Mouse (Mus musculus) spleen, postnatal 10 days (tissue): ENCODE results near the gene Toe1.

Source experiments
- DNase-seq, 2 experiments: peaks; one replicate each; pipeline ENCODE4 v3.0.0; 2021 to 2022; ENCODE audit warnings: low spot score in 2 of 2

The Toe1 gene

DNA sequence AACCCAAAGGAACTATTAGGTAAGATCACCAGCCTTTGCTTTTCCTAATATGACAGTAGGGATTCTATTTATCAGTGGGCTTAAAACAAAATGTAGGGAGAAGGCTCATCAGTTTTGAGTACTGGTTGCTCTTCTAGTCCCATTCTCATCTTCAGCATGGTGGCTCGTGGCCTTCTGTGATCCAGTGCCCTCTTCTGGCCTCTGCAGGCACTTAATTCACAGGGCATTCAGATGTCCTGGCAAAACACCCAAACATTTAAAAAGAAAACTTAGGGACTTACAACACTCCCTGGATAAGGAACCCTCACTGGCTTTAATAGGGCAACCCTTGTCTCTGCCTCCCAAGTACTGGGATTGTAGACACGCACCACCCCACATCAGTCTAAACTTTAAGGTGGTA, 13.2 kb downstream of the Toe1 start:
- DNase-seq = no peak

DNA sequence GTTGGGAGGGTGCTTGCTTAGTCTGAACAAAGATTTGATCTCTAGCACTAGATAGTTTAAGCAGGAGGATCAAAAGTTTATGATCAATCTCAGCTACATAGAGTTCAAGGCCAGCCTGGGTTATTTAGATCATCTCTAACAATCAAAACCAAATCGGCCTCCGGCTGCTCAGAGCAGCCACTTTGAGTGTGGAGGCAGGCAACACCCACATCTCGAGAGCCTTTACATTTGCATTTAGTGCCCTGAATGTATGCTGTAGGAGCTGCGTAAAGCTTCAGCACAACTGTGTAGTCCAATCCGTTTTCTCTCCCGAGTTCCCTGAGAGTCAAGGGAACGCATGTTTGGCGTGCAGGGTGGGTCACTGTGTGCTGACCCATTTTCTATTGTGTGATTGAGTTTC, 15.0 kb downstream of the Toe1 start:
- no peak for DNase-seq

GRCm38 (mm10) chr4:116788956-116789355, 18.5 kb downstream of the Toe1 start:
- peak; percentile 55 to 85 for DNase-seq

DNA sequence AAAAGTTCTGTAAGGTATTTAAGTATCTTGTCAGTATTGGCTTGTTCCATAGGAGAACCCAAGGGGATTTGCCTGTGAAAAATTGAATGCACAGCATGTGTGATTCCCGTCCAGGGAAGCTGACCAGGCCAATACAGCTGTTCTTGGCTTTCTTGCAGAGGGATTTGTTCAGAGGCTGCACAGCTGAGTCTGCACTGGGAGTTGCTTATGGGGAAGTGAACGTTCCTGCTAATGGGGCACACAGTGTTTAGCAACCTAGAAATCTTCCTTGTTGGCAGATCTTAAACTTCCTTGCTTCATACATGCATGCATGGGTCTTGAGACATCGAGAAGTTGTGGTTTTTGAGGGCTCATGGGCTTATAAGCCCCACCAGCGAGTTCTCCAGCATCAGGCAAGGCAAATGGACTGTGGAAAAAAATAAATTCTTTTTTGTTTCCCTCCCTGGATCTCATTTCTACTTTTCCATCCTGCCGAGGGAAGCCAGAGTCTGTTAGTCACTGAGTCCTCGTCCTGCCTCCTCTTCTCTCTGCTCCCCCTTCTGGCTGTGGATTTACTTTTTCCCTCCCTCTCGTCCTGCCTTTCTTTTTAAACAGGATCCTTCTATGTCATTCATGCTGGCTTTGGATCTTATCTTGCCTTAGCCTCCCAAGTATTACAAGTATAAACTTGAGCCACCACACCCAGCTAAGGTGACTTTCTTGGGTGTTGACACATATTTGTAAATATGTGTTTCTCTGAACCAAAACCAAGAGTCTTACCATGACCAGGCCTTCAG, 19.3 kb downstream of the Toe1 start:
- no peak for DNase-seq

GRCm38 (mm10) chr4:116786587-116786986, 20.9 kb downstream of the Toe1 start:
- no peak for DNase-seq

DNA sequence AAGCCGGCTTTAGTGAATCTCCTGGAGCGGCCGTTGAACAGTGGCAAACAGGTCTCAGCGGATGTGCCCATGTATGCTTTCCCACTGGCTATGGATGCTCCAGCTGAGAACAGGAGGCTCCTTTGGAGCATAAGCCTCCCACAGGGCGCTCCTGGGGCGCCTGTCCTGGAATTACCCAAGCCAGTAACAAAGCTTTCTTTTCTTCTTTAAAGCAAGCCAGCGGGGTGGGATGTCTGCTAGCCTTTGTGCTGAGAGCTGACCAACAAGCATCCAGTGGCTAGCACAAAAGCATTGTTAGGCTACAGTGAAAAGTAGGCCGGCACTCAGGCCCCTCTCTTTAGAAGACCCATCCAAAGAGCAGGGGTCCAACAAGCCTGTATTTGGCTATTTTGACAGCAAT, 25.3 kb downstream of the Toe1 start:
- DNase-seq = no peak

DNA sequence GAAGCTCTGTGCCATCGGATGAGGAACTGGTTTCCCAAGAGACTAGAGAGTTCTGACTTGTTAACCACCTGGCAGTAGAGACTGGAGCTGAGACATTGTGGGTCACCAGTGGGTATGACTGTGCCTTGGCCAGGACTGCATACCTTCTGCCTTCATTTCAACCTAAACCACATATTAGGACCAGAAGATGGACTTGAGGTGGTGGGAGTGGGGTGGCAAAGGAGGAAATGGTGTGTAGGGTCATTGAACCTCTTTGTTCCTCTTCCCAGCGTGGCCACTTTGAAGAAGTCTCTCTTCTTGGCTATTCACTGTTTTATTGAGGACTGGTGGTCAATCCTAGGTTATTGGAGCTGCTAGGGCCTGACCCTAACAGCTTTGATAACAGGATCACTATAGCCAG, 26.1 kb downstream of the Toe1 start:
- DNase-seq = no peak

- DNase-seq = no peak
Observed at GRCm38 (mm10) chr4:116780541-116780940, 26.9 kb downstream of the Toe1 start.

GRCm38 (mm10) chr4:116777079-116777478, 30.4 kb downstream of the Toe1 start:
- no peak for DNase-seq

DNA sequence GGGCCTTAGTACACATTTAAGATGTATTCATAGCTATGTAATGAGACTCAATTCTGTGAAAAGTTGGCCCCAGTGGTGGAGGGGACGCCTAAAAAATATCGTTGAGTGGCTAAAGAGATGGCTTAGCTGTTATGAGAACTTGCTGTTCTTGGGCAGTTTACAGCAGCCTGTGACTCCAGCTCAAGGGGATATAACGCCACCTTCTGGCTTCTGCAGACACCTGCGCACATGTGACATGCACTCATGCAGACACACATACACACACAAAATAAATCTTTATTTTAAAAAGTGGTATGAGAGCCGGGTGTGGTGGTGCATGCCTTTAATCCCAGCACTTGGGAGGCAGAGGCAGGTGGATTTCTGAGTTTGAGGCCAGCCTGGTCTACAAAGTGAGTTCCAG, 31.0 kb downstream of the Toe1 start:
- DNase-seq = no peak

- no peak for DNase-seq
Observed at GRCm38 (mm10) chr4:116769060-116769459, 38.4 kb downstream of the Toe1 start.

DNA sequence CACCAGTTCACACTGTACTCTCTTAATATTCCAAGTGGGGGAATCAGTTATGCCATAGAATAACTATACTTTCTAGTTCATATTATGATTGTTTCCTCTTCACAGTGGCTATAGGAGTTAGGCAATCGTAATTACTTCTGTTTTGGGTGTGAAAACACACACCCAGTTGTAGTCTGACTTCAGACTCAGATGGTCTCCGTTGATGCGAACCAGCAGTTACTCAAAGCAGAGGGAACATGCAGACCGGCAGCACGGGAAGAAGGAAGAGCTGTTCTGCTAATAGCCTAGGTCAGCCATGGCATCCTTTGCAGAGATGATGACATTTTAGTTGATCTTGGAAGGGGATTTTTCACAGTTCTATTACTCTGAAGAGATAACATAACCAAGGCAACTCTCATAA, 38.9 kb downstream of the Toe1 start:
- DNase-seq = no peak

GRCm38 (mm10) chr4:116764001-116764400, 43.4 kb downstream of the Toe1 start:
- DNase-seq = no peak

GRCm38 (mm10) chr4:116761914-116762313, 45.5 kb downstream of the Toe1 start:
- DNase-seq = no peak

- no peak for DNase-seq
Observed at GRCm38 (mm10) chr4:116749750-116750149, 57.7 kb downstream of the Toe1 start.
